Mouse (Mus musculus) bone marrow, adult 2 months (tissue): Measurements from ENCODE around the gene Ms4a6d.

Experiments
- CTCF ChIP-seq: fragments of 200-500 bp; IDR thresholded peaks from 2 replicates; pipeline ENCODE4 v1.5.1; 2011; ENCODE audit warnings: low read length, control low read depth; ENCODE audit not compliant: control insufficient read depth, insufficient read depth
- POLR2A ChIP-seq: fragments of 200-500 bp; IDR thresholded peaks from 2 replicates; pipeline ENCODE4 v1.6.1; 2011; ENCODE audit warnings: low read depth, mild to moderate bottlenecking, control low read depth, low read length, borderline replicate concordance; ENCODE audit not compliant: control insufficient read depth

DNA sequence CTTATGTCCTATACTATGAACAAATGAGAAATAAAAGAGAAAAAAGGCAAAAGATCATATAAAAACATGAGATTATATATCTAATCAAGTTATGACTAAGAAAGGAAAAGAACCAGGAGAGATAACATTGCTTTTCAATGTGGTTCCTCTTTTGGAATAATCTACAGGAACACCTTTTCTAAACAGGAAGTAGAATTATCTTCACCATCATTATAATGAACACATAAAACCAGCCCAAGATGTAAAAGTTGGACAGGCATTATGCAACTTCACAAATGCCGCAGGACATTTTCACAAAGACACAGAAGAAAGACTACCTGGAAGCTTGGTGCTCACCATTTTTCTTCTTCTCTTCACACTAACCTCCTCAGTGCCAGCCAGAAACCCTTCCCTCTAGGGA lies 8.4 kb upstream of the Ms4a6d start:
- no peak for TF ChIP-seq CTCF
- no peak for TF ChIP-seq POLR2A
